Mouse (Mus musculus) liver, embryonic 14.5 days (tissue): Measurements from ENCODE around the gene Ppie. TPM values are rescaled to one million over a fixed set of nuclear protein-coding genes. Genes with fewer than 3 reads are reported as not detected.

Experiments used
- ATAC-seq: fragments of 200-750 bp; cut with Nextera tagmentation; 2 replicates; pipeline ENCODE4 v1.8.0; 2017; ENCODE audit warnings: moderate number of reproducible peaks, mild to moderate bottlenecking, moderate library complexity; ENCODE audit not compliant: insufficient read depth
- DNase-seq, 3 experiments: peaks; one replicate each; pipeline ENCODE4 v3.0.0-alpha.2; 2012 to 2013; ENCODE audit warnings: low read depth in 3 of 3, low spot score in 3 of 3
- H3K27ac ChIP-seq: fragments of 300-500 bp; sonication (generic); 2 replicates; pipeline ENCODE4 v1.5.1; 2014; ENCODE audit warnings: moderate library complexity, mild to moderate bottlenecking, control low read depth, inconsistent platforms
- H3K27me3 ChIP-seq: fragments of 300-500 bp; sonication (generic); 2 replicates; pipeline ENCODE4 v1.6.1; 2014; ENCODE audit warnings: mild to moderate bottlenecking, low read length, moderate library complexity; ENCODE audit not compliant: control insufficient read depth, insufficient read depth
- H3K36me3 ChIP-seq: fragments of 300-500 bp; sonication (generic); replicated peaks from 2 replicates; pipeline ENCODE4 v1.6.1; 2014; ENCODE audit warnings: low read depth; ENCODE audit not compliant: control insufficient read depth, insufficient read depth
- H3K4me1 ChIP-seq, 2 experiments: fragments of 200-500 bp in 1 of 2; fragments of 300-500 bp in 1 of 2; sonication (generic) in 1 of 2; replicated peaks; 2 replicates each; pipeline ENCODE4 v1.6.1; 2012 to 2014; ENCODE audit warnings: antibody characterized with exemption in 1 of 2, inconsistent platforms in 1 of 2, low read length in 1 of 2; ENCODE audit not compliant: control insufficient read depth in 2 of 2, insufficient read depth in 2 of 2
- H3K4me2 ChIP-seq: fragments of 300-500 bp; sonication (generic); 2 replicates; pipeline ENCODE4 v1.6.1; 2014; ENCODE audit warnings: low read depth, mild to moderate bottlenecking, control low read depth, moderate library complexity
- H3K4me3 ChIP-seq, 2 experiments: fragments of 200-500 bp in 1 of 2; fragments of 300-500 bp in 1 of 2; sonication (generic) in 1 of 2; 2 replicates each; pipeline ENCODE4 v1.5.1; 2012 to 2014; ENCODE audit warnings: low read depth in 2 of 2, low read length in 2 of 2, mild to moderate bottlenecking in 2 of 2, control low read depth in 1 of 2, inconsistent platforms in 1 of 2, moderate library complexity in 1 of 2; ENCODE audit not compliant: insufficient read depth in 1 of 2
- H3K9ac ChIP-seq: fragments of 300-500 bp; sonication (generic); replicated peaks from 2 replicates; pipeline ENCODE4 v1.6.1; 2014; ENCODE audit warnings: mild to moderate bottlenecking, control low read depth, moderate library complexity
- H3K9me3 ChIP-seq: fragments of 300-500 bp; sonication (generic); 2 replicates; pipeline ENCODE4 v1.6.1; 2016; ENCODE audit warnings: low read length, mixed read lengths; ENCODE audit not compliant: control insufficient read depth
- CTCF ChIP-seq: IDR thresholded peaks from 2 replicates; pipeline ENCODE4 v1.5.1; 2016; ENCODE audit warnings: antibody characterized with exemption, low read depth, control low read depth
- EP300 ChIP-seq: IDR thresholded peaks from 2 replicates; pipeline ENCODE4 v1.6.1; 2016; ENCODE audit warnings: antibody characterized with exemption, low read depth
- WGBS: fragments of 180-500 bp; shearing (Covaris S2); extraction: QIAGEN DNeasy Blood & Tissue Kit; methylation state at CpG from one replicate; pipeline ENCODE4 v1.1.7; 2014; ENCODE audit not compliant: insufficient replicate concordance; 5-methylcytosine and 5-hydroxymethylcytosine counted together
- polyA plus RNA-seq, 2 experiments: library from polyadenylated mRNA; depleted of rRNA in 1 of 2; stranded (reverse) in 1 of 2; unstranded in 1 of 2; fragments of >200 nt; fragmentation: Nextera tagmentation in 1 of 2; extraction: Ambion mirVana in 1 of 2; gene quantifications; 2 replicates each; pipeline versions ENCODE4 v1.2.1 to v1.2.3; 2012 to 2014

Ppie gene
- polyA plus RNA-seq, 2 experiments = 21.5 to 38.2 TPM

- Histone ChIP-seq H3K9ac (no peak overlapping the region), H3K4me3 (no peak overlapping the region), H3K4me2 (no peak overlapping the region), H3K9me3 (no peaks in the 10 kb centered on the region), H3K36me3 (no peaks in the 10 kb centered on the region), H3K27ac (no peak overlapping the region), H3K27me3 (no peaks in the 10 kb centered on the region), H3K4me1 (peaks cover 0 to 3% of the 10 kb centered on the region in 2 experiments; a peak in 1 of 4 replicates)
- no peak for ATAC-seq
- 48% methylated on average over 8 of the region's 9 CpGs for WGBS
- DNase-seq = no peak
- TF ChIP-seq EP300 (no peak), CTCF (no peak)
Measured at GRCm38 (mm10) chr4:123093869-123094268, 45.9 kb downstream of the Ppie start.

DNA sequence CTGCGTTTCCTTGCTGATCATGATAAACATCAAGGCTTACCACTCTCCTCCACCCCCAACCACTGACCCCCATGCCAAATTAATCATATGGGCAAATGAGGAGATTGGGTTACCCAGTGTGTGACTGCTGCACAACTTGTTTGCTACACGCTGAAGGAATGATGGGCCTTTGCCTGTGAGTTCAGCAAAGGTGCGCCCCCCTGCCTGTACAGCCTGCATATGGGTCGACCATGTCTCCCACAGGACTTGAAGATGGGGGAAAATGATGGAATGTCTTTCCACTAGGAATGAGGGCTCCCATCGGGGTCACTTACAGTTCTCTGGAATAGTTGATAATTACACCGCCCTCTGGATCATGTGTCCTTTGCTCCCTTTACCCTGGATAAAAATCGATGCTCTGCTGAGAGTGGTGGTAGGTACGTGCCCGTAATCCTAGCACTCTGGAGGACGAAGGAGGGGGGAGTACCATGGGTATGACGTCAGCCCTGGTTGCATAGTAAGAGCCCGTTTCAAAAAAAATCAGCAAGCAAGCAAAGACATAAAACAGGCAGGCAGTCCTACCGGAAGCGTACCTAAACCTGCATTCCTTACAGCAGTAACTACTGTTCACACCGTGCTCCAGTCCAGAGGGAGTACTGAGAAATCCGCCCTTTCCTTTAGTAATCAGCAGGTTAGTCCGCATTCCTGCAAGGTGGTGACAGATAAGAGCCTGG, 46.5 kb downstream of the Ppie start:
- DNase-seq (no peak), ATAC-seq (peak; percentile 66)
- H3K4me3 ChIP-seq = no peak overlapping the region
- no peak overlapping the region for H3K9ac ChIP-seq
- TF ChIP-seq EP300 (no peak), CTCF (no peak)
- H3K4me2 ChIP-seq = no peak overlapping the region
- H3K9me3 ChIP-seq = no peaks in the 10 kb centered on the region
- no peaks in the 10 kb centered on the region for H3K36me3 ChIP-seq
- 40% methylated on average over 17 of the region's 17 CpGs for WGBS
- no peak overlapping the region for H3K27ac ChIP-seq
- H3K4me1 ChIP-seq = peaks cover 0 to 3% of the 10 kb centered on the region in 2 experiments; a peak in 1 of 4 replicates
- no peaks in the 10 kb centered on the region for H3K27me3 ChIP-seq

DNA sequence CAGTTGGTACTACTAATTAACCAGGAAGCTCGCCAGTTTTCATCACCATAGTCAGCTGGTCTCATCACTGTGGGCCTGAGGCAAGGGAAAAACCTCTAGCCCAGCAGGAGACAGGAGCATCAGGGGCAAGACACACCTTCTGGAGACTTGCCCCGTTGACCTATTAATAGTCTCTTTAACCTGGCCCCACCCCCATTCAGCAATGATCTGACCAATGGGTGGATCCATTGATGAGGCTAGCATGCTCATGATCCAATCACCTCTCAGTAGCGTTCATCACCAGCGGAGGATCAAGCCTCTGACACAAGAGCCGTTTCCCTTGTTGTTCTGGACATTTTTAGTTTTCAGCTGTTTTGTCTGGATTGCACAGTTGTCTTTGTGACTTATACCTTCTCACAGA, 47.1 kb downstream of the Ppie start:
- WGBS = 54% methylated on average over 5 of the region's 5 CpGs

DNA sequence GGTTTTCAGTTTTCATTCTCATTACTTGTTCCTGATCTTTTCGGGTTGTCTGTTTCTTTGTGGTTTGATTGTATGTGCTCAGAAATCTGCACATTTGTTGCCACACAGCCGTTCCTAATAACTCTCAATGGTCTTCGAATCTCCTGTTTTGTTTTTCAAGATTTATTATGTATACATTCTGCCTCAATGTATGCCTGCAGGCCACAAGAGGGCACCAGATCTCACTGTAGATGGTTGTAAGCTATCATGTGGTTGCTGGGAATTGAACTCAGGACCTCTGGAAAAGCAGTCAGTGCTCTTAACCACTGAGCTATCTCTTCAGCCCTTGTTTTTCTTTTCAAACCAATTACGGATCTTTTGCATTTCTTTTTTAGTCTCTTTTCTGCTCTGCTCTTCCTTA, 53.4 kb downstream of the Ppie start:
- no peak for TF ChIP-seq EP300
- TF ChIP-seq CTCF = no peak; the same call in 1 of the 2 replicates
- Histone ChIP-seq H3K4me1 (no peaks in the 10 kb centered on the region), H3K4me3 (no peak overlapping the region), H3K36me3 (no peaks in the 10 kb centered on the region), H3K27ac (no peak overlapping the region), H3K27me3 (no peaks in the 10 kb centered on the region), H3K9me3 (no peaks in the 10 kb centered on the region), H3K4me2 (no peak overlapping the region), H3K9ac (no peak overlapping the region)
- DNase-seq = no peak
- WGBS = 62% methylated on average over 4 of the region's 4 CpGs
- ATAC-seq = no peak

More for the DNA sequence above, 47.1 kb downstream of the Ppie start:
- no peak overlapping the region for H3K4me2 ChIP-seq
- TF ChIP-seq CTCF (no peak), EP300 (no peak)
- H3K9ac ChIP-seq = no peak overlapping the region
- peaks cover 0 to 3% of the 10 kb centered on the region in 2 experiments; a peak in 1 of 4 replicates for H3K4me1 ChIP-seq
- no peak overlapping the region for H3K27ac ChIP-seq
- H3K36me3 ChIP-seq = no peaks in the 10 kb centered on the region
- H3K9me3 ChIP-seq = no peaks in the 10 kb centered on the region
- ATAC-seq (no peak), DNase-seq (no peak)
- H3K27me3 ChIP-seq = no peaks in the 10 kb centered on the region
- H3K4me3 ChIP-seq = no peak overlapping the region

DNA sequence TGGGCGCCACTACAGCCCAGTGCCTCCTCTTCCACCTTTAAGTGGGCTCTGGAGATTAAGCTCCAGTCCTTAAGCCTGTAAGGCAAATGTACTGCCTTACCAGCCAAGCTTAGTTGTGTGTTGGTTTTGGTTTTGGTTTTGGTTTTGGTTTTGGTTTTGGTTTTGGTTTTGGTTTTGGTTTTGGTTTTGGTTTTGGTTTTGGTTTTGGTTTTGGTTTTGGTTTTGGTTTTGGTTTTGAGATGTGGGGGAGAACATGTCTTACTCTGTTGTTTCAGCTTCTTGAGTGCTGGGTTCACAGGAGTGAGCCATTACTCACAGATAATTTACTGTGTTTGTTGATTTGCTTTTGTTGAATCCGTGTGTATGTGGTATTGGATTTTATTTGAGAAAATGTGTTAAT, 54.5 kb downstream of the Ppie start:
- Histone ChIP-seq H3K4me3 (no peak overlapping the region), H3K27ac (no peak overlapping the region), H3K36me3 (no peaks in the 10 kb centered on the region), H3K27me3 (no peaks in the 10 kb centered on the region), H3K4me2 (no peak overlapping the region), H3K4me1 (no peaks in the 10 kb centered on the region), H3K9ac (no peak overlapping the region), H3K9me3 (no peaks in the 10 kb centered on the region)
- ATAC-seq (no peak), DNase-seq (no peak)
- WGBS = 60% methylated on average over 2 of the region's 2 CpGs
- TF ChIP-seq EP300 = no peak
- no peak for TF ChIP-seq CTCF
